Mouse (Mus musculus): ENCODE data around the gene Egf.

Egf gene

DNA sequence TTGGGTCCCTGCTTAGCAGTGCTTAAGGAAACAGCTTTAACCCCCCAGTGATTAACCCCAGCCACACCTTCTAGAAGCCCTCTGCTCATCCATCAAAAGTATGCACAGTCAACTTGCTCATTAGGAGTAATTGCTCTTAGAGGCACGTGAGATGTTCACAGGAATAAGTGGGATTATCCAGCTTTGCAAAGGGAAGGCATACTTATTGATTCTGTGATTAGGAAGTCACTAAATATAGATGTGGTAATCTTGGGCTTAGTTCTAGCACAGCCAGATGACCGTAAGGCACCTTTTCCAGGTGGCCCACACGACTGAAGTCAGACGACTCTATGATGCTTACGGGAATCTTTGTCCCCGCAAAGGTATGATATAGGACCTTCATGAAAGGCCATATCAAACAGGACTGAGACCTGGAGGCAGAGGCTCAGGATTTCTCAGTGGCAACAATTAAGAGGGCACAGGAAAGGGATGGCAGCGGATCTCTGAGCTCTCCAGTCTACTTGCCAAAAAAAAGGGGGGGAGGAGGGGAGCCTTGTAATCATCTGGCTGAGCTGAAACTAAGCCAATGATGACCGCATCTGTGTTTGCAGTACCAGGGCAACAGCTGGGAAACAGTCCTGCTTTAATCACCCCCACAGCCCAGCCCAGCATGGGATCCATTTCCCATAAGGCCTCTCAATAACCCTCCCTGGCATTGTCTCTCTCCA, 105.4 kb downstream of the Egf start:
- DNase-seq = no peak

DNA sequence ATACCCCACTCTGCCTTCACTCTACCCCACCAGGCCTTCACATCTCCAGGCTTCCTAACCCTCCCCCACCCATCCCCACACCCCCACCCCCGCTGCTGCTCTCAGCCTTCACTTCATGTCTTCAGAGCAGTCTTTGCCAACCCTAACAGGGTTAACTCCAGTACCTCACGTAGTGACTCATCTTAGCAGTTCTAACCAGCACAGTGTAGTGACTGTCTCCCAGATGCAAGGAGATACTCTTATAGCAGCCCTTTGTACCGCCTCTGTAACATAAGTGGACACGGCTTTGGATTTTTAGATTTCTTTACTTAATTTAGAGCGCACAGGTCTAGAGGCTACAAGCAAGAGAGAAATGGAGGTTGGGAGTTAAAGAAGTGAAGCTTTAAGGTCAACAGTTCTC, 106.5 kb downstream of the Egf start:
- DNase-seq = no peak

DNA sequence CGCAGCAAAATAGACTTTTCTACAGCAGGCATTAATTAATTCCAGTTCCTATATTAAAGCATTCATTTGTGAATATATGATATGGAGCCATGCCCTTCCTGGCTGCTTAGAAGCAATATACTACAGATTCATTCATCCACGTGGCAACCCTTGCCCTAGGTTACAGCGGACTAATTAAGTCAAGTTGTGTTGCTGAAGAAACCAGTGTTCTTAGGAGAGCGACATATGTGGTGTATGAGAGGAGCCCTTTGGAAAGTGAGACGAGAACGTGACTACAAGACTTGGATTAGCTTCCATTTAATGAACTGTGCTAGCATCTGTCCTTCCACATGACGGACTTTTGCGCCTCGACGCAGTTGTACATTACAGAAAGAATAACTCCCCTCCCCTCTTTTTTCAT, 107.8 kb downstream of the Egf start:
- no peak for DNase-seq

DNA sequence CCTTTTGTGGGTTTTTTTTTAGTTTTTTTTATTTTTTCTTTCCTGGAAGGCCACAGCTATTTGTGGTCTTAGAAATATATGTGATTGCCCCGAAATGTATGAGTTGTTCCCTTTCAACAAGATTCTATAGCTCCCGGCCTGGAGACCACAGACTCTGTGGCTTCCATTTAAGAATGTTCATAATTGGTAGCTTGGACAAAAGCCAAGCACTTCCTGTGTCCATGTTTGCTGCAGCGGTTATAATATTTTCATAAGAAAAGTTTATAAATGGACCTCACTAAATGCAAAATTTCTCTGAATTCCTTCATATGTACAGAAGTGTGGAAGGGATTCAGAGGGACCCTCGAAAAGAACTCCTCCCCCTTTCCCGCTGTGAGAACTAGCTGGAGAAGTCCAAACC, 108.3 kb downstream of the Egf start:
- DNase-seq = no peak

DNA sequence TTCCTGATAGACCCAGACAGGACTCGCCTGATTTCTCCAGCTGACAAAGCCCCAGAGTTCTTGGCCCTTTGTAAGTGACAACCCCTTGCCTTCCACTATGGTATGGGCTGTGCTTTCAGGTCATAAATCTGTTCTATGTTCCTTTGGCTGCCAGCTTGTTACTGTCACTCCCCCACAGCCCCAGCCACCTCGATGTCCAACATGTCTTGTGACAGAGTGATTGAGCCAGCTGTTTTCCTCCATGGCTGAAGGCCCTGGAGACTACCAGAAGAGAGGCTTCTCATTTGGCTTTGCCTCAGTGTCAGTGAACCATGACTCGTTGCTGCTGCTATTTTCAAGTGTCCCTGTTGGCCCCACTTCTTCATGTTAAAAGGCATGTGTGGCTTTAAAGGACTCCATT, 109.7 kb downstream of the Egf start:
- DNase-seq = no peak

DNA sequence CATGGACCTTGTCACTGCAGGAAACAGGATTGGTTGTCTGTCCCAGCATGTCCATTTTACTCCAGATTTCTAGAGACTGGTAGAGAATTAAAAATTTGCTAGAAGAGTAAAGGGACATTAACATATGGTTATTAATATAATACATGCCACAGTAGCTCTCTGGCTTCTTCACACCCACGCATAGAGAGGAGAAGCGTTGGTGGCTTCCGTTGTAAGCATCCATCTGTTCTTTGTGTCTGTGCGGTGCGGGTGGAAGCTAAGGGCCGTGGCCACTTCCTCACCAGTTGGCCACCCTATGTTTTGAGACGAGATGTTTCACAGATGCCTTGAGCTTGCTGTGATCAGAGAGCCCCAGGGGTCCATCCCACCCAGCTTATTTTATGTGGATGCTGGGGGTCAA, 113.5 kb downstream of the Egf start:
- DNase-seq = no peak

DNA sequence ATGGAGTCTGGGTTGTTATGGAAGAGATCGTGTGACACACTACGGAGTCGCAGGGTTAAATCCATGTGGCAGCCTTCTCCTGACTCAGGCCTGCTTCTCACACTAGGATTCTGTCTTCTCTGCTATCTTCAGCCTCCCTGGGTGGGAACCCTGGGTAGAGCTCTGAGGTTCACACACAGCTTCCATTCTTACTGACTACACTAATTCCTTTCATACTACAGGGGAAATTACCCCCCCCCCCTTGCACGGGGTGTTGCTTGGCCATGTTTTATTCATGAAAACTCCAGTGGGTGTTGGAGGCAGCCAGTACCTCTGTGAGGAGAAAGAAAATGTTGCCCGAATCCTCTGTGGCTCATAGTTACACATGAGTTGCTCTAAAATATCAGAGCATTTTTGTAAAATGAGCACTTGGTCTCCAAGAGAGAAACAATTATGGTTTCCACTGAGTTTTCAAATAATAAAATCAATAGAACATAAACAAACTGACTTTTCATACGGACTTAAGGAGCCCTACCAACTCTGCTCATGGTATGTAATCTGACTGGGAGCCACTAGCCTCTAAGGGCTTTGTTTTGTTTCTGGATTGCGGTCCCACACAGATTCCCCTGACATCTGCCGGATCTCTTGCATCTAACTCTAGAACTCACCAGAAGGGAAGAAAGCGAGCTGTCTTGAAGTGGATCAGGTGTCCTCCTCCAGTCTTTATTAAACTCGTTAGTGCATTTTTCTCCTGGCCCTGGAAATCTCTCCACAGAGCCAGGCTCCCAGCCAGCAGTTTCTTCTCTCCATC, 114.7 kb downstream of the Egf start:
- DNase-seq = no peak

DNA sequence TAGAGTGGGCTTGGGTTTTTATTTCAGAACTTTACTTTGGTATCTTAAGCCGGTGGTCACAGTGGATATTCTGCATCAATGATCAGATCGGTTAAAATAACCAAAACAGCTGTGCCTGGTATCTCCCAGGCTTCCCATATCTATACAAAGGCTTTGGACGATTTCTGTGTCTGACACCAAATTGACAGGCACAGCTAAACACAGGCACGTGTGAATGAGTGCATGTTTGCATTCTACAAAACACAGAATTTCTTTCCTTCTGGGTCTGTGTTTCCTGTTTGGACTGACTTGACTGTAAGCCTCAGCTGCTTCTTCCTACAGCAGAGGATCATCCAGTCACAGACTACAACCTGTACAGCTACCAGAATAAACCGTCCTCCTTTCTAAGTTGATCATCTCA, 115.4 kb downstream of the Egf start:
- no peak for DNase-seq

DNA sequence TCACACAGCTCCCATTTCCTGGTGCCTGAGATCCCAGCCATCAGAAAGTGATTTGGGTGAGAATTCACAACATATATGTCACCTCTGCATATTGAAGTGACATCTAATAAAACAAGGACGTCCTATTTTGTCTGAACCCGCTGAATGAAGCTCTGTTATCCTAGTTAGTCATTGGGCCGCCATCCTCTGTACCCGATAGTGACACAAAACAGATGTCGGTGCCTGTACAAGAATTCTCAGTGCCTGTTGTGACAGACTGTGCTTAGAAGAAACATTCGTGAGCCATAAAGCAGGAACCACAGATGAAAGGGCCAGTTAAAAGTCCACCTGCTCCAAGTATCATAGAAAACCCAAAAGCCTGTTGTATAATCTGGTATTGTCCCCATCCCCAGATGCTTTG, 117.7 kb downstream of the Egf start:
- no peak for DNase-seq

DNA sequence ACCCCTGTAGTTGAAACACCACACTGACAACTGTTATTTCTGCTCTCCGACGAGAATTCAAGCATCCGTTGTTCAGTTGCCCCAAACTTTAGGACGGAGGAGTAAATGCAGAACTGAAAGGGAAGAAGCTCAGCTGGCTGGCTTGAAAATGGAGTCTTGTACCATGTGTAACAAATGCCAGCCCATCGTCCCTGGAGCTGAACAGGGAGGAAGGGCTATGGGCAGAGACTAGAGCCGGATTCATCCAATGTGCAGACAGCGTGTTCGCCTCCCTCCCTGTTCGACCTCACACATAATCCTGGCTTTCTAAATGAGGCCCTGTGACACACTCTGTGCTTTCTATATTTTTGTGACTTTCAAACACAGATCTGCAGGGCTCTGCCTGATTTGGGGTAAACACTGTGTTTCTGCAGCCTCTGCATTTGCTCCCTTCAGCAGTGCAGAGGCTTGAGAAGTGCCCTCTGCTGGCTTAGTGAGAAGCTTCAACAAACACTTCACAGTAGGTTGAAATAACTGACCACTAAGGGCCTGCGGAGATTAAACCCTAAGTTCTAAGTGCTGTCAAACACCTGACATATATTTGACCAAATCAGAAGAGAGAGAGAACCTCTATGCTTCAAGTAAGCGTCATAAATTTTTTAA, 120.7 kb downstream of the Egf start:
- peak; percentile 47 for DNase-seq

DNA sequence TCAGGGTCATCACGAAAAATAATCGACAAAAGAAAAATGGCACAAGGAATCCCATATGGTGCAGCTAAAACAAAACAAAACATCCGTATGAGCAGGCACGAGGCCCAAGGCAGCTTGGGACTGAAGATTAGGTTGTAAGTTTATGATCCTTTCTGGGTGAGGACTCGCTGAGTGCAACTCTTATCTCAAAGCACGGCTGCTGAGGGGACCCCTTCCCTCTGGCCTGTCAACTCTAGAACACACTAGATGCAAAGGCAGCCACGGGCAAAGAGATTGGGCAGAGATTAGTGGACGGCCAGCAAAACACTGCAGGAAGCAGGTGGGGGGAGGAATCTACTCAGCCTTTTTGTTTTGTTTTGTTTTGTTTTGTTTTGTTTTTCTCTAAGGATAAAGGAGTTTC, 121.6 kb downstream of the Egf start:
- no peak for DNase-seq

DNA sequence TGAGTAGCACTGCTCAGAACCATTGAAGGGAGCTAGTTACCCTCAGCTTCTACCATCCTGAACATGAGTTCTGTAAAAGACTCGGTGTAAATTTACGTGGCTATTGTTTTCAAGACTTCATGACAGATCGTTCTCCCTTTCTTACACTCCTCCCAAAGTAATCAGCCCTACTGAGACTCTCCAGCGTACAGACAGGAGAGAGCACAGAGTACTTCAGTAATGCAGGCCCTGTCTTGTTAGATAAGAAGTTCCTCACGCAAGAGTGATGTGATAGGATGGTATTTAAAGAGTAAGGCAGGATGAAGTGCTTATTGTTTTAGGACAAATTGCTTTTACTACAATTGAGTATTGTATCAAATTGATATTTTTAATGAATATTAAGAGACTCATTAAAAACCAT, 123.3 kb downstream of the Egf start:
- no peak for DNase-seq

DNA sequence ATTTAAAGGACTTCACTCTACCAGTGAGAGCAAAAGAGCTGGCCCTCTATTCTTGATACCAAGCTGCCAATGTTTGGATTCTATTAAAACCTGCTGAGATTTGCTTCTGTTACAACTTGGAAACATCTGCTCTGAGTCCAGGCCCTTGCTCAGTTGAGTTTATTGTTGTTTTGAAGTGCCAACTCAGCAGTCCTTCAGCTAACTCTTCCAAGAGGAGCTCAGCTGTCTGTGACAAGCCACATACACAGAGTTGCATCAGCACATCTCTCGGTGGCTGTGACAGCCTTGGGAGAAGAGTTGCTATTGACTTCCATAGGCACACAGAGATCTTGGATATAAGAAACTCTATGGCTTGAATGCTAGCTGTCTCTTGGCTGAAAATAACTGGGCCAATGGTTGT, 124.1 kb downstream of the Egf start:
- no peak for DNase-seq
